Mouse (Mus musculus) heart, postnatal 4 days (tissue): ENCODE results near the gene Pdzrn4. TPM values are rescaled to one million over a fixed set of nuclear protein-coding genes. Genes with fewer than 3 reads are reported as not detected.
"Not testable (repeated sequence)": the region's sequence is repeated elsewhere in the genome, so short reads cannot be mapped to it uniquely, and the experiment has no call there.

ENCODE experiments used
- DNase-seq: peaks from one replicate; pipeline ENCODE4 v3.0.0; 2021
- total RNA-seq, 2 experiments: library from RNA; stranded (reverse); gene quantifications; 2 replicates each; pipeline ENCODE4 v1.2.3; 2021

Gene Pdzrn4
- 1 to 10 TPM; 3.5 to 3.9 TPM for total RNA-seq

- DNase-seq = peak; percentile 60
These were observed at the start of gene Pdzrn4 for GRCm38 (mm10) chr15:92396770-92397608. Gene Pdzrn4 (plus strand): TSS chr15:92396881.

- no peak for DNase-seq
These were observed 49.3 kb upstream of the Pdzrn4 start for GRCm38 (mm10) chr15:92347426-92347825.

- no peak for DNase-seq
These were observed 48.8 kb upstream of the Pdzrn4 start for GRCm38 (mm10) chr15:92347902-92348301.

GRCm38 (mm10) chr15:92348453-92348852 lies 48.2 kb upstream of the Pdzrn4 start:
- not testable (repeated sequence) for DNase-seq

- peak; percentile 37 for DNase-seq
These were observed 32.5 kb upstream of the Pdzrn4 start for GRCm38 (mm10) chr15:92364153-92364552.

- DNase-seq = no peak
These were observed 32.1 kb upstream of the Pdzrn4 start for GRCm38 (mm10) chr15:92364592-92364991.

- DNase-seq = no peak
These were observed 1.9 kb upstream of the Pdzrn4 start for GRCm38 (mm10) chr15:92394811-92395210.

- no peak for DNase-seq
These were observed 2.1 kb downstream of the Pdzrn4 start for GRCm38 (mm10) chr15:92398747-92399146.

GRCm38 (mm10) chr15:92399278-92399677 lies 2.6 kb downstream of the Pdzrn4 start:
- no peak for DNase-seq

- no peak for DNase-seq
These were observed 4.9 kb downstream of the Pdzrn4 start for GRCm38 (mm10) chr15:92401554-92401953.

GRCm38 (mm10) chr15:92415323-92415722 lies 18.6 kb downstream of the Pdzrn4 start:
- DNase-seq = no peak

GRCm38 (mm10) chr15:92416141-92416540 lies 19.5 kb downstream of the Pdzrn4 start:
- DNase-seq = no peak

- DNase-seq = no peak
These were observed 20.0 kb downstream of the Pdzrn4 start for GRCm38 (mm10) chr15:92416658-92417057.

- no peak for DNase-seq
These were observed 20.4 kb downstream of the Pdzrn4 start for GRCm38 (mm10) chr15:92417120-92417519.

- no peak for DNase-seq
These were observed 37.9 kb downstream of the Pdzrn4 start for GRCm38 (mm10) chr15:92434605-92435004.

GRCm38 (mm10) chr15:92435306-92435705 lies 38.6 kb downstream of the Pdzrn4 start:
- DNase-seq = no peak

GRCm38 (mm10) chr15:92441630-92442180 lies 45.0 kb downstream of the Pdzrn4 start:
- no peak for DNase-seq

- DNase-seq = peak; percentile 38
These were observed 51.0 kb downstream of the Pdzrn4 start for GRCm38 (mm10) chr15:92447708-92448147.

GRCm38 (mm10) chr15:92449112-92449511 lies 52.4 kb downstream of the Pdzrn4 start:
- DNase-seq = no peak

- no peak for DNase-seq
These were observed 55.9 kb downstream of the Pdzrn4 start for GRCm38 (mm10) chr15:92452620-92453019.

GRCm38 (mm10) chr15:92482198-92482597 lies 85.5 kb downstream of the Pdzrn4 start:
- DNase-seq = no peak

- no peak for DNase-seq
These were observed 94.7 kb downstream of the Pdzrn4 start for GRCm38 (mm10) chr15:92491376-92491775.

GRCm38 (mm10) chr15:92495465-92496174 lies 98.9 kb downstream of the Pdzrn4 start:
- DNase-seq = no peak
